In the genomic region with DNA sequence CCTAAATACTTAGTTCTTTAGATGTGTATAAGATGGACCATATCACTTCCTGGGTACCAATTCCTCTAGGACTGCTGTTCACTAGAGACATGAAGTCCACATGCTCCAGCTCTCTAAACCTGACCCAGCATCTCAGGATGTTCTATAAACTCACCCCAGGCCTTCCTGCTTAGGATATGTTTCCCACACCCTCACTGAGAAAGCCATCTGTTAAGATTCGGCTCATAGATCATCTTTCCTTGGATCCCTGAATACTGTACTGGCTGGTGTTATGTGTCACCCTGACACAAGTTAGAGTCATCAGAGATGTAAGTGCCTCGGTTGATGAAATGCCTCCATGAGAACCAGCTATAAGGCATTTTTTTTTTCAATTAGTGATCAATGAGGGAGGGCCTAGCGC, we compare ENCODE assay signal across 22 mouse cellular contexts.
A peak's percentile ranks its signal among the peaks of the same experiment; 100 is the strongest.
DNase-seq lines count a peak whose midpoint lies in the region; ATAC-seq and TF ChIP-seq lines count a peak whose summit lies in the region.
"Had no signal": no experiment of that assay in that cellular context is flagged by ENCODE, and none has a peak within 500 bp of the region (broad histone marks: within the 10 kb centered on the region; RNA-seq: fewer than 3 reads in every experiment).

No protein-coding gene starts in this region.

- intact Hi-C loops in heart, adult 2 months (cut with DNase I): loop anchor here (10.0 kb wide), 2 partner anchors 419 to 979 kb away; no protein-coding TSS in a partner anchor

- H3K9ac ChIP-seq in heart, adult 2 months (ENCODE audit: low read depth, low read length): no peak overlapping the region
- H3K9ac ChIP-seq: embryonic facial prominence, embryonic 13.5 days; embryonic facial prominence, embryonic 15.5 days; forebrain, embryonic 12.5 days had no signal

- peaks cover 5% of the 10 kb centered on the region for H3K36me3 ChIP-seq in heart, adult 2 months (ENCODE audit: control insufficient read depth, insufficient read depth, low read length)
- H3K36me3 ChIP-seq: embryonic facial prominence, embryonic 13.5 days; embryonic facial prominence, embryonic 15.5 days; forebrain, embryonic 10.5 days; forebrain, embryonic 12.5 days; G1E had no signal

- DNase-seq in cerebellum, postnatal 4 days (ENCODE audit: low spot score in 2 of 2): no peak
- peak; percentile 38 for DNase-seq in cerebellum, adult 9-10 months
- no peak for DNase-seq in cerebellum, postnatal 10 days
- peak; percentile 46 for DNase-seq in heart, adult 11 months
- no peak for DNase-seq in heart, adult 2 months
- DNase-seq: adrenal gland, adult 8-10 months; adrenal gland, postnatal 14 days; adrenal gland, postnatal 36 days; B cell, adult 2 months; embryo, embryonic 11 days had no signal

- 89% methylated on average over 3 of the region's 3 CpGs for WGBS in heart, adult 2 months

- no peaks in the 10 kb centered on the region for H3K27me3 ChIP-seq in heart, adult 2 months (ENCODE audit: control insufficient read depth, insufficient read depth, low read length)
- H3K27me3 ChIP-seq: CH12.LX; embryonic facial prominence, embryonic 13.5 days; embryonic facial prominence, embryonic 15.5 days; forebrain, embryonic 12.5 days; Patski had no signal

- H3K27ac ChIP-seq in heart, adult 2 months: no peak overlapping the region
- H3K27ac ChIP-seq: embryonic facial prominence, embryonic 13.5 days; embryonic facial prominence, embryonic 15.5 days; forebrain, embryonic 10.5 days; forebrain, embryonic 12.5 days had no signal

- H3K4me3 ChIP-seq in heart, adult 2 months: no peak overlapping the region
- H3K4me3 ChIP-seq: embryonic facial prominence, embryonic 13.5 days; embryonic facial prominence, embryonic 15.5 days; erythroblast, embryonic 14.5 days; forebrain, embryonic 10.5 days; forebrain, embryonic 12.5 days had no signal

- no peak for TF ChIP-seq CTCF in heart, adult 2 months (IDR thresholded peaks at IDR 0.05)

- peak; percentile 80 for ATAC-seq in cerebellum, adult (ENCODE audit: insufficient number of reproducible peaks, low FRiP score, low TSS enrichment)
- ATAC-seq: activated CD4-positive, CD25-positive, alpha-beta regulatory T cell, adult 4 months; CD4-positive, CD25-positive, alpha-beta regulatory T cell, adult 4 months; forebrain, embryonic 16.5 days; Patski had no signal

- peaks cover 13% of the 10 kb centered on the region for H3K4me1 ChIP-seq in heart, adult 2 months (ENCODE audit: control insufficient read depth, insufficient read depth, low read length)
- H3K4me1 ChIP-seq: embryonic facial prominence, embryonic 13.5 days; embryonic facial prominence, embryonic 15.5 days had no signal

- no peak for TF ChIP-seq POLR2A in heart, adult 2 months (IDR thresholded peaks at IDR 0.05; ENCODE audit: insufficient read depth, low read depth, low read length)

- no peaks in the 10 kb centered on the region for H3K79me2 ChIP-seq in heart, adult 2 months (replicated peaks; ENCODE audit: control insufficient read depth, insufficient read depth, low read length)

- no peak for TF ChIP-seq EP300 in heart, adult 2 months (IDR thresholded peaks at IDR 0.05; ENCODE audit: insufficient read depth, low read depth, low read length)

Comparison
In these comparisons a context has a peak if more than half of its experiments do, and no peak if none do; other contexts are left out.
1. DNase-seq: peak in cerebellum, adult 9-10 months (single experiment) and heart, adult 11 months (single experiment); none in cerebellum, postnatal 4 days (0 of 2), cerebellum, postnatal 10 days (0 of 2) and heart, adult 2 months (0 of 2).